Mouse (Mus musculus): ENCODE results near the gene Agpat1.

- no peak for TF ChIP-seq POLR2A (IDR thresholded peaks at IDR 0.05; ENCODE audit: control insufficient read depth, extremely low read depth, insufficient read depth, low read length, poor library complexity)
- TF ChIP-seq CTCF (IDR thresholded peaks at IDR 0.05; ENCODE audit: borderline replicate concordance, control insufficient read depth, extremely low read depth, insufficient read depth, low read length, poor library complexity) = no peak
Measured at GRCm38 (mm10) chr17:34648141-34648890, 44.3 kb downstream of the Agpat1 start.
